Mouse (Mus musculus): ENCODE data around the gene Flna. TPM values are rescaled to one million over a fixed set of nuclear protein-coding genes. Genes with fewer than 3 reads are reported as not detected.

Flna gene
- polyA plus RNA-seq, 1 experiment from 2014 or later = 495 TPM

DNA sequence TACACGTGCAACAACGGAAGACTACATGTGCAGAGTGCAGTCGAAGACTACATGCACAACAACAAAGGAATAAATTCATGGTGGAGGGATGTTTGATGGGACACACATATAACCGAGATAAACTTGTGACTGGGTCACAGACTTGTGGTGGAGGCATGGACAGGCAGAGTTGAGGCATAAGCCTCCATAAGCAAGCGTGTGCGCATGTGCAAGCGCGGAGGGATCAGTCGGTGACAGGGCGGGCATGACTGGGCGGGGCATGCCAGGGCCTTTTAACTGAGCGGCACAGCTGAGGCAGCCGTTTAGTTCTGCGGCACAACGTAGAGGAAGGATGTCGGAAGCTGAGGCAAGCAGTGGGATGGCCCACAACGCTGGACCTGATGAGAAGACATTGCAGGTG lies 72.7 kb downstream of the Flna start, which contains the start of gene Tktl1:
TSS of gene Tktl1 (plus strand) at position 301 of the 400 bp plus-strand sequence.
- Histone ChIP-seq H3K36me3 (ENCODE audit: control insufficient read depth, insufficient read depth, low read length) (no peaks in the 10 kb centered on the region), H3K4me3 (ENCODE audit: low read depth, low read length) (no peak within 1 kb of the TSS), H3K27me3 (replicated peaks; ENCODE audit: control insufficient read depth, insufficient read depth, low read length) (no peaks in the 10 kb centered on the region), H3K9ac (ENCODE audit: low read length) (no peak within 1 kb of the TSS), H3K4me2 (ENCODE audit: low read length) (no peak within 1 kb of the TSS), H3K4me1 (replicated peaks; ENCODE audit: control insufficient read depth, insufficient read depth, low read length) (no peaks in the 10 kb centered on the region), H3K9me3 (ENCODE audit: control insufficient read depth, low read length) (no peaks in the 10 kb centered on the region), H3K27ac (ENCODE audit: low read depth) (no peak within 1 kb of the TSS)
- ATAC-seq (replicated peaks; ENCODE audit: low FRiP score, low TSS enrichment, low read depth) (no peak), DNase-seq (ENCODE audit: low spot score) (no peak)
- WGBS = 87% methylated on average over 17 of the region's 17 CpGs

Small RNAs within 50 kb of the gene (microRNA-seq; reads per million reads assigned to microRNA genes)
- 0.93 reads per million, percentile 6 among the genes with 10 or more reads in this experiment for gene Mir7091

Other genes starting within 250 kb of the Flna start
- gene Irak1, start 225.9 kb downstream of the Flna start, polyA plus RNA-seq (2014; fragmentation: Nextera tagmentation; extraction: Ambion mirVana) = 50.8 and 55.8 TPM in 2 replicates
- not detected in 2 replicates for gene Opn1mw, start 122.4 kb downstream of the Flna start, polyA plus RNA-seq (2014; fragmentation: Nextera tagmentation; extraction: Ambion mirVana)
- gene Mecp2, start 114.5 kb downstream of the Flna start, polyA plus RNA-seq (2014; fragmentation: Nextera tagmentation; extraction: Ambion mirVana) = 10.5 and 11.2 TPM in 2 replicates
- not detected in 2 replicates for gene Tex28, start 82.0 kb downstream of the Flna start, polyA plus RNA-seq (2014; fragmentation: Nextera tagmentation; extraction: Ambion mirVana)
- 0.07 and 0.09 TPM in 2 replicates for gene Tktl1, start 72.6 kb downstream of the Flna start, polyA plus RNA-seq (2014; fragmentation: Nextera tagmentation; extraction: Ambion mirVana)
- gene Emd, start 4.9 kb upstream of the Flna start, polyA plus RNA-seq (2014; fragmentation: Nextera tagmentation; extraction: Ambion mirVana) = 30.4 and 30.7 TPM in 2 replicates
- 990 and 1,020 TPM in 2 replicates for gene Rpl10, start 21.0 kb upstream of the Flna start, polyA plus RNA-seq (2014; fragmentation: Nextera tagmentation; extraction: Ambion mirVana)
- gene Taz, start 32.1 kb upstream of the Flna start, polyA plus RNA-seq (2014; fragmentation: Nextera tagmentation; extraction: Ambion mirVana) = 60.6 and 67.6 TPM in 2 replicates
- 10.1 and 10.6 TPM in 2 replicates for gene Dnase1l1, start 32.5 kb upstream of the Flna start, polyA plus RNA-seq (2014; fragmentation: Nextera tagmentation; extraction: Ambion mirVana)
- 103 and 107 TPM in 2 replicates for gene Atp6ap1, start 47.3 kb upstream of the Flna start, polyA plus RNA-seq (2014; fragmentation: Nextera tagmentation; extraction: Ambion mirVana)
- 165 and 194 TPM in 2 replicates for gene Gdi1, start 55.2 kb upstream of the Flna start, polyA plus RNA-seq (2014; fragmentation: Nextera tagmentation; extraction: Ambion mirVana)
- 50.4 and 55.0 TPM in 2 replicates for gene Fam50a, start 63.2 kb upstream of the Flna start, polyA plus RNA-seq (2014; fragmentation: Nextera tagmentation; extraction: Ambion mirVana)
- gene Plxna3, start 79.2 kb upstream of the Flna start, polyA plus RNA-seq (2014; fragmentation: Nextera tagmentation; extraction: Ambion mirVana) = 11.9 and 13.1 TPM in 2 replicates
- 99.2 and 108 TPM in 2 replicates for gene Lage3, start 103.8 kb upstream of the Flna start, polyA plus RNA-seq (2014; fragmentation: Nextera tagmentation; extraction: Ambion mirVana)
- gene Ubl4a, start 123.4 kb upstream of the Flna start, polyA plus RNA-seq (2014; fragmentation: Nextera tagmentation; extraction: Ambion mirVana) = 74.7 and 79.1 TPM in 2 replicates
- 16.8 and 18.7 TPM in 2 replicates for gene Slc10a3, start 123.5 kb upstream of the Flna start, polyA plus RNA-seq (2014; fragmentation: Nextera tagmentation; extraction: Ambion mirVana)
- gene Fam3a, start 143.5 kb upstream of the Flna start, polyA plus RNA-seq (2014; fragmentation: Nextera tagmentation; extraction: Ambion mirVana) = 35.6 and 36.7 TPM in 2 replicates
- 20.2 TPM in 2 replicates for gene Ikbkg, start 143.5 kb upstream of the Flna start, polyA plus RNA-seq (2014; fragmentation: Nextera tagmentation; extraction: Ambion mirVana)
- 52.9 TPM in 2 replicates for gene G6pdx, start 179.4 kb upstream of the Flna start, polyA plus RNA-seq (2014; fragmentation: Nextera tagmentation; extraction: Ambion mirVana)
- gene Gm6880, start 231.6 kb upstream of the Flna start, polyA plus RNA-seq (2014; fragmentation: Nextera tagmentation; extraction: Ambion mirVana) = not detected in 2 replicates

Measured in intestine, embryonic 14.5 days (tissue).